Mouse (Mus musculus) liver, embryonic 16.5 days (tissue): ENCODE measurements around the gene Eri3. TPM values are rescaled to one million over a fixed set of nuclear protein-coding genes. Genes with fewer than 3 reads are reported as not detected.
A peak's percentile ranks its signal among the peaks of the same experiment; 100 is the strongest.

Source experiments
- ATAC-seq: fragments of 200-750 bp; cut with Nextera tagmentation; 2 replicates; pipeline ENCODE4 v1.8.0; 2017; ENCODE audit warnings: low read depth, mild to moderate bottlenecking, moderate number of reproducible peaks, moderate library complexity
- H3K27ac ChIP-seq: fragments of 300-500 bp; sonication (generic); 2 replicates; pipeline ENCODE4 v1.5.1; 2014; ENCODE audit warnings: mild to moderate bottlenecking, low read length
- H3K27me3 ChIP-seq: fragments of 300-500 bp; sonication (generic); 2 replicates; pipeline ENCODE4 v1.6.1; 2014; ENCODE audit warnings: low read depth, low read length, mixed read lengths; ENCODE audit not compliant: control insufficient read depth, insufficient read depth
- H3K36me3 ChIP-seq: fragments of 300-500 bp; sonication (generic); 2 replicates; pipeline ENCODE4 v1.6.1; 2014; ENCODE audit warnings: mild to moderate bottlenecking; ENCODE audit not compliant: control insufficient read depth, insufficient read depth
- H3K4me1 ChIP-seq: fragments of 300-500 bp; sonication (generic); 2 replicates; pipeline ENCODE4 v1.6.1; 2014; ENCODE audit warnings: low read depth, low read length, mixed read lengths; ENCODE audit not compliant: control insufficient read depth
- H3K4me2 ChIP-seq: fragments of 300-500 bp; sonication (generic); 2 replicates; pipeline ENCODE4 v1.6.1; 2014; ENCODE audit warnings: low read depth, low read length, mixed read lengths
- H3K4me3 ChIP-seq: fragments of 300-500 bp; sonication (generic); 2 replicates; pipeline ENCODE4 v1.5.1; 2014; ENCODE audit warnings: low read depth, mild to moderate bottlenecking, low read length
- H3K9ac ChIP-seq: fragments of 300-500 bp; sonication (generic); 2 replicates; pipeline ENCODE4 v1.6.1; 2014; ENCODE audit warnings: low read depth, low read length
- H3K9me3 ChIP-seq: fragments of 300-500 bp; sonication (generic); replicated peaks from 2 replicates; pipeline ENCODE4 v1.6.1; 2016; ENCODE audit warnings: low read length; ENCODE audit not compliant: control insufficient read depth
- WGBS: fragments of 180-500 bp; shearing (Covaris S2); extraction: QIAGEN DNeasy Blood & Tissue Kit; methylation state at CpG from one replicate; pipeline ENCODE4 v1.1.7; 2014; ENCODE audit not compliant: insufficient replicate concordance; 5-methylcytosine and 5-hydroxymethylcytosine counted together
- polyA plus RNA-seq: library from polyadenylated mRNA; unstranded; fragments of >200 nt; fragmentation: Nextera tagmentation; extraction: Ambion mirVana; gene quantifications from 2 replicates; pipeline ENCODE4 v1.2.1, GENCODE M21; 2015

Eri3 gene
- polyA plus RNA-seq, 1 experiment from 2014 or later: 26.8 TPM

- no peaks in the 10 kb centered on the region for H3K27me3 ChIP-seq
- no peaks in the 10 kb centered on the region for H3K9me3 ChIP-seq
- no peak overlapping the region for H3K27ac ChIP-seq
- H3K36me3 ChIP-seq: no peaks in the 10 kb centered on the region
- no peaks in the 10 kb centered on the region; the same call in 1 of the 2 replicates for H3K4me1 ChIP-seq
- no peak for ATAC-seq
- H3K9ac ChIP-seq: no peak overlapping the region
- no peak overlapping the region for H3K4me2 ChIP-seq
- H3K4me3 ChIP-seq: no peak overlapping the region
- 54% methylated on average over 1 of the region's 1 CpGs for WGBS
These were observed 91.6 kb downstream of the Eri3 start for GRCm38 (mm10) chr4:117641804-117642203.

GRCm38 (mm10) chr4:117645031-117645435 is 94.9 kb downstream of the Eri3 start:
- no peak overlapping the region for H3K4me2 ChIP-seq
- no peak overlapping the region for H3K4me3 ChIP-seq
- no peaks in the 10 kb centered on the region for H3K36me3 ChIP-seq
- H3K27ac ChIP-seq: no peak overlapping the region
- H3K9ac ChIP-seq: no peak overlapping the region
- no peaks in the 10 kb centered on the region for H3K9me3 ChIP-seq
- WGBS: 81% methylated on average over 22 of the region's 22 CpGs
- no peaks in the 10 kb centered on the region for H3K27me3 ChIP-seq
- H3K4me1 ChIP-seq: no peaks in the 10 kb centered on the region; the same call in 1 of the 2 replicates
- no peak for ATAC-seq

DNA sequence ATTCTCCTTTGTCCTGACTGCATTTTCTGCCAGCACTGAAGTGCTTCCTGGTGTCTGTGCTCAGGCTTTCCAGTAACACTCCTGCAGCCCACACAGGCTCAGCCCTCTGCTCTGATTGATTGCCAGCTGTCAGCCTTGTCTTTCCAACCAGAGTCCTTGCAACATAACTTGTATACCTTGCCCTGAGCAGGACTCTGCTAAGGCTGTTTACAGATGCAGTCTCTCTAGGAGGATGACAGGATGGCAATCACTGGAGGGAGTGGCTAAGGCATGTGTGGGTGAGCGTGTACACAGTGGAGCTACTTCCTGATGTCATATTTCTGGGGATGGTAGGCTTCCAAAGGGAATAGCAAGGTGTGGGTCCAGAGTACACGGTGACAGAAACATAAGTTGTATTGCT is 95.7 kb downstream of the Eri3 start:
- Histone ChIP-seq H3K9me3 (no peaks in the 10 kb centered on the region), H3K9ac (no peak overlapping the region), H3K4me1 (no peaks in the 10 kb centered on the region; the same call in 1 of the 2 replicates), H3K4me3 (no peak overlapping the region), H3K27ac (no peak overlapping the region), H3K36me3 (no peaks in the 10 kb centered on the region), H3K4me2 (no peak overlapping the region), H3K27me3 (no peaks in the 10 kb centered on the region)
- 0 out of 2 replicates have a peak, but pooled peaks have one; percentile 16 for ATAC-seq
- WGBS: 69% methylated on average over 2 of the region's 2 CpGs

DNA sequence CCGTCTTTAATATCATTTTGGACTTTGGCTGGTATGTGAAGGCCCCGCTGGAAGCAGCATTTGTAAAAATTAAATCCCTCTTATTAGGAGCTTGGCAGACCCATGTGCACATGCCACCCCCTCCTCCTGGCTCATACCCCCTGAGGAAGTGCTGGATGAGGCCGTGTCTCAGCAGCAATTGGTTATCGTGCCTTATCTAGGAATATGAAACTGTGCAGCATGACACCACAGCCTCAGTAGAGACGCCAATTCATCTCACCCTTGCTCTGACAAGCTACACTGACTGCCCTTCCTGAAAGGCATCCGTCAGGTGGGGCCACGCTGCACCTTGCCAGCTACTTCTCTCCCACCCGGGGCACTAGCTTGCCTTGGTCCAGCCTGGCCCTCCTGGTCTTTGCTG is 96.3 kb downstream of the Eri3 start:
- H3K27ac ChIP-seq: no peak overlapping the region
- no peak overlapping the region for H3K4me2 ChIP-seq
- no peak for ATAC-seq
- H3K4me3 ChIP-seq: no peak overlapping the region
- H3K36me3 ChIP-seq: no peaks in the 10 kb centered on the region
- no peaks in the 10 kb centered on the region; the same call in 1 of the 2 replicates for H3K4me1 ChIP-seq
- no peak overlapping the region for H3K9ac ChIP-seq
- WGBS: 53% methylated on average over 8 of the region's 8 CpGs
- no peaks in the 10 kb centered on the region for H3K9me3 ChIP-seq
- H3K27me3 ChIP-seq: no peaks in the 10 kb centered on the region

DNA sequence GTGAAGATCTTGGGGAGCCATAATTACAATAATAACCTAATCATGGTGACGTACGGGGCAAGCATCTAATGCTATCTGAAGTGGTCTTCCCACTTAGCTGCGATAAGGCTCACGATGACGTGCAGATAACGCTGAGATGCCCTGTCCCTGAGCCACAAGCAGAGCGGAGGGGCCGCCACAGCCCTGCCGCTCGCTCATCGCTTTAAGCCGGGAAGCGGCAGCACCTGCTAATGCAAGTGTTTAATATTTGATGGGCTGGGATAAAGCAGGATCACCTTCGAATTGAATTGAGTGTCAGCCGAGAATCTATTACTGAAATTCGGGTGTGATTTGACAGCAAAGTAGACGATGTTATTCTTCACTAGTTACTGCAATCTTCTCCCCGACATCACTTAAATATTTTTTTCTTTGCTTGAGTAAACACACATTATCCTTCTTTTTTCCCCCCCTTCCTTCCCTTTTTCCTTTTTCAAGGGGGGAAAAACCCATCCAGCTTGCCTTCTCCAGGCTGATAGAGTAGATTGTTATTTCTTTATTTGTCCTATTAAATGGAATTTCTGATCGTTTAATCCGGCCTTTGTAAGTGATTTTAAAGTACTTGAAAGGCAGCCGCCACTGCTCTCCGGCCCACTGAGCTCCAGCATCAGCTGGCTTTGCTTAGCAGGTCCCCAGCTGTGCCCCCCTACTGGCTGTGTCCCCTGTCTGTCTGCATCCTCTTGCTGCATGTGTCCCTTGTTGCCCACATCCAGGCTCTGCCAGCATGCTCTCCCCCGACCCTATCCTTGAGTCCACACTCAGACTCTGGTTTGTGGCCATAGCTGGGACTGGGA is 97.0 kb downstream of the Eri3 start:
- no peak overlapping the region for H3K27ac ChIP-seq
- no peak overlapping the region for H3K9ac ChIP-seq
- WGBS: 69% methylated on average over 23 of the region's 23 CpGs
- no peak overlapping the region for H3K4me2 ChIP-seq
- no peak for ATAC-seq
- H3K9me3 ChIP-seq: no peaks in the 10 kb centered on the region
- H3K4me1 ChIP-seq: peaks cover 3% of the 10 kb centered on the region; the same call in 1 of the 2 replicates
- no peaks in the 10 kb centered on the region for H3K36me3 ChIP-seq
- no peak overlapping the region for H3K4me3 ChIP-seq
- no peaks in the 10 kb centered on the region for H3K27me3 ChIP-seq

DNA sequence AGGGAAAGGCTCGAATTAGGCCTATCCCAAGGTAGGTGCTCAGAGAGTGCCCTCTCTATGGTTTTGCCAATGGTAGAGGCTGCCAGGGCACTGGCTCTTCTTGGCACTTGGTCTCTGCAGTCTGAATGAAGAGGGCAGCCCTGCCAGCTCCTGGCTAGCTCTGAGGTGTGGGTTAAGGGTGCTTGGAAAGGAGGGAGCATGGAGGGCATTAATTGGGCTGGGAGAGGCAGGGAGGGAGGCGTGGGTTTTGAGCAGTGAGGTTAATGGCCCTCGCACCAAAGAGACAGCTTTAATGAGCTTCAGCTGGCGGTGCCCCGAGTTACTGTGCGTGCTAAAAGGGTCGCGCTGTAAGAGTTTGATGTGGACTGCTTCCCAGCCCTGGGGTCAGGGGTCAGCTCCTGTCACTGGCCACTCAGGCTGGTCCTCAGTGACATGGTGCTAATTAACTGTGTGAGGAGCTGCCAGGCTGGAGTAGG is 101.5 kb downstream of the Eri3 start:
- H3K4me1 ChIP-seq: peaks cover 9% of the 10 kb centered on the region
- no peaks in the 10 kb centered on the region for H3K9me3 ChIP-seq
- no peak overlapping the region for H3K4me2 ChIP-seq
- ATAC-seq: no peak
- no peaks in the 10 kb centered on the region for H3K27me3 ChIP-seq
- H3K36me3 ChIP-seq: no peaks in the 10 kb centered on the region
- no peak overlapping the region for H3K27ac ChIP-seq
- no peak overlapping the region for H3K9ac ChIP-seq
- H3K4me3 ChIP-seq: no peak overlapping the region
- 66% methylated on average over 8 of the region's 8 CpGs for WGBS

GRCm38 (mm10) chr4:117652727-117653126 is 102.6 kb downstream of the Eri3 start:
- H3K4me1 ChIP-seq: peaks cover 9% of the 10 kb centered on the region
- peak; percentile 43; the same call in 1 of the 2 replicates for ATAC-seq
- H3K9ac ChIP-seq: peak overlapping the region; percentile 19; the same call in 1 of the 2 replicates
- H3K4me3 ChIP-seq: no peak overlapping the region
- H3K36me3 ChIP-seq: no peaks in the 10 kb centered on the region
- H3K27ac ChIP-seq: no peak overlapping the region
- no peaks in the 10 kb centered on the region for H3K9me3 ChIP-seq
- H3K4me2 ChIP-seq: no peak overlapping the region
- H3K27me3 ChIP-seq: no peaks in the 10 kb centered on the region
- WGBS: 44% methylated on average over 5 of the region's 5 CpGs

DNA sequence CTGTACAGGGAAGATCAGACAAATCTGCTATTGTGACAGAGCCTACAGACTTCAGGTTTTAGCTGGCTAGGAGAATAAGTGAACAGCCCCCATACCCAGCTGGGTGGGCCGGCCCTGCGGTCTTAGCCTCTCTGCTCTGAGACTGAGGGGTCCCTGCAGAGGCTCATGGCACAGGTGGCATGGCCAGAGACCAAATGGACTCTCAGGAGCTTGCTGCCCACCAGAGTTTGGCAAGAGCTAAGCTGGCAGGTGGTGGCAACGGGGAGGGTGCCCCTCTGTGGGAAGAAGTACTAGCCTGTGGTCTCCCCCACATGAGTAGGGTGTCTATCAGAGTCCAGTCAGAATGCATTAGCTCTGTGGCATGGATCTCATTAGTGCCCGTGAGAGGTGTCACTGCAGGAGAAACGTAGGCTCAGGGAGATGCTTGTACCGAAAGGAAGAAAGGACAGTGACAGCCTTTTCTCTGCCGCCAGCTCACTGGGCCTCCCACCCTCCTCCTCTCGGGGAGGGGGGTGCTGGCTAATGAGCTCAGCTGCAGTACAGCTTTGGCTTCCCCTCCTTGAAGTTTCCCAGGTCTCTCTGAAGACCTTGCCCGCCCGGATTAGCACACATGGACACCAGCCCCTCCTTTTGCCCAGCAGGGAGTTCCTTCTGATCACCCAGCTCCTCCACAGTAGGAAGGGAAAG is 104.0 kb downstream of the Eri3 start:
- WGBS: 58% methylated on average over 10 of the region's 10 CpGs

More for the DNA sequence above, 104.0 kb downstream of the Eri3 start:
- Histone ChIP-seq H3K4me3 (no peak overlapping the region), H3K4me2 (no peak overlapping the region), H3K4me1 (peaks cover 9% of the 10 kb centered on the region), H3K9ac (no peak overlapping the region), H3K36me3 (no peaks in the 10 kb centered on the region), H3K27me3 (no peaks in the 10 kb centered on the region), H3K27ac (no peak overlapping the region), H3K9me3 (no peaks in the 10 kb centered on the region)
- no peak for ATAC-seq
